Mouse (Mus musculus) kidney, adult 2 months (tissue): ENCODE measurements at regions not wholly inside any gene's neighbourhood (a gene's known extent, or its start where the extent isn't known, plus 50 kb on each side); places are given as distances from the start of the nearest gene placed in this dataset.

ENCODE experiments used
- DNase-seq: peaks from one replicate; pipeline ENCODE4 v3.0.0; 2021
- H3K27ac ChIP-seq: fragments of 200-500 bp; 2 replicates; pipeline ENCODE4 v1.5.1; 2012; ENCODE audit warnings: low read depth, low read length, control low read depth, inconsistent platforms; ENCODE audit not compliant: insufficient read depth
- H3K27me3 ChIP-seq: fragments of 200-500 bp; replicated peaks from 2 replicates; pipeline ENCODE4 v1.6.1; 2012; ENCODE audit warnings: mild to moderate bottlenecking, moderate library complexity, low read length, inconsistent platforms; ENCODE audit not compliant: control insufficient read depth, insufficient read depth
- H3K36me3 ChIP-seq: fragments of 200-500 bp; 2 replicates; pipeline ENCODE4 v1.6.1; 2012; ENCODE audit warnings: mild to moderate bottlenecking, moderate library complexity, low read length, inconsistent platforms; ENCODE audit not compliant: control insufficient read depth, insufficient read depth
- H3K4me1 ChIP-seq: fragments of 200-500 bp; 2 replicates; pipeline ENCODE4 v1.6.1; 2011; ENCODE audit warnings: low read length; ENCODE audit not compliant: control insufficient read depth, insufficient read depth
- H3K4me3 ChIP-seq: fragments of 200-500 bp; 2 replicates; pipeline ENCODE4 v1.5.1; 2011; ENCODE audit warnings: mild to moderate bottlenecking, low read depth, low read length, control low read depth; ENCODE audit not compliant: insufficient read depth
- CTCF ChIP-seq: fragments of 200-500 bp; conservative IDR thresholded peaks from 2 replicates; pipeline ENCODE4 v1.5.1; 2011; ENCODE audit warnings: low read depth, mild to moderate bottlenecking, control low read depth, low read length, moderate library complexity, mixed read lengths; ENCODE audit not compliant: insufficient read depth, insufficient read length
- POLR2A ChIP-seq: fragments of 200-500 bp; IDR thresholded peaks from one replicate; pipeline ENCODE4 v1.6.1; 2011; ENCODE audit warnings: low read depth, low read length, control low read depth
- WGBS: fragments of 180-500 bp; shearing (Covaris S2); methylation state at CpG from one replicate; pipeline ENCODE4 v1.1.7; 2018; 5-methylcytosine and 5-hydroxymethylcytosine counted together

DNA sequence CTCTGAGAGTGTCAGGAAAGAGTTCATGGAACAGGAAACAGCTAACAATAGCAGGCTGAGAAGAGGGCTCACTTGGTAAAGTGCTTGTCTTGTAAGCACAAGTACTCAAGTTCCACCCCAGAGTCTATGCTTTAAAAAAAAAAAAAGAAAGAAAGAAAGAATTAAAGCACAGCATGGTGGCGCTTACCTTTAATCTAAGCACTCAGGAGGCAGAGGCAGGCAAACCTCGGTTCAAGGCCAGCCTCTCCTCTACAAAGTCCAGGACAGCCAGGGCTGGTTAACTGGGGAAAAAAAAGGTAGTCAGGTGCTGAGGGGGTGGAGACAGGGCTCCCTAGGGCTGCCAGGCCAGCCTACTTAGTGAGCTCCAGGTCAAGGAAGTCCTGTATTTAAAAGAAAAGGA lies 119.1 kb downstream of the Tbx4 start:
- Histone ChIP-seq H3K27me3 (no peaks in the 10 kb centered on the region), H3K4me3 (no peak overlapping the region), H3K27ac (no peak overlapping the region), H3K4me1 (no peaks in the 10 kb centered on the region), H3K36me3 (no peaks in the 10 kb centered on the region)
- WGBS, result 86% methylated on average over 2 of the region's 2 CpGs
- no peak for DNase-seq
- TF ChIP-seq POLR2A (no peak), CTCF (no peak)

DNA sequence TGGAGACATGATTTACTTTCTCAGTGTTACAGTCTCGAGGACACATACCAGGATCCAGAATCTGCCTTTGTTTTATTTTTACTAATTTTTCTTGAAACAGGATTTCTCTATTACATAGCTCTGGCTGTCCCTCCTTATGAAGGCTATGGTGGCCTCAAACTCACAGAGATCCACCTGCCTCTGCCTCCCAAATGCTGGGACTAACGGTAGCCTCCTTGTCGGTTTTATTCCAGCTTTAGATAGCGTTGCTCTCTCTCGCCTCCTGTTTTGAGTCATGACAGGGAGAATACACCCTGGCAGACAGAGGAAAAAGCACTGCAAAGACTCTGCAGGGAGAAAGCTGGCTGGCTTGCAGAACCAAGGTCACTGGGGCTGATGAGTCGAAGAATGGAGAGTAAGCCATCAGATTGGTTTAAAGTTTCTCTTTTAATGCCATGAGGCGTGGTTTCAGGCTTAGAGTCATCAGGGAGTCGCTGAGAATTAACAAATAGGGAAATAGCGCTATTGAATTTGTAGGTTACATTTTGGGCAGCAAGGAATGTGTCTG lies 119.8 kb downstream of the Tbx4 start:
- H3K4me1 ChIP-seq, result no peaks in the 10 kb centered on the region
- H3K36me3 ChIP-seq, result no peaks in the 10 kb centered on the region
- TF ChIP-seq CTCF (no peak), POLR2A (no peak)
- H3K27me3 ChIP-seq, result no peaks in the 10 kb centered on the region
- no peak overlapping the region for H3K27ac ChIP-seq
- 84% methylated on average over 9 of the region's 9 CpGs for WGBS
- no peak for DNase-seq
- H3K4me3 ChIP-seq, result no peak overlapping the region

DNA sequence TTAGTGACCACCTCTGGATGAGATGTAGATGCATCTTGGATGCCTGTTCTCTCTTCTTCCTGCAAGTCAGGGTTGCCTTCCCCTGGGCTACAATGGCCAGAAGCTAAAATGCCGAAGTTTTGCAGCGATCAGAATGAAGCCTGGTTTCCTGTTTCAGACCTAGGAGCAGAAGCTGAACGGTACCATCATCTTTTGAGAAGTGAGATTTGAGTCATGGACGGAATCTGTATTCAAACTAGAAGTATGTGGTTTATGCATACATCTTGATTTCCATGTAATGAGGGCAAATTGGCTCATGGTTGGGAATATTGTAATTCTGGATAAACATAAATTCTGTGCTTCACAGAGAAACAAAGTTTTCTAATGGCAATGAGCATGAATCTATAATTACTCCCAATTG lies 120.6 kb downstream of the Tbx4 start:
- no peak overlapping the region for H3K27ac ChIP-seq
- 86% methylated on average over 4 of the region's 4 CpGs for WGBS
- no peaks in the 10 kb centered on the region for H3K36me3 ChIP-seq
- no peaks in the 10 kb centered on the region for H3K27me3 ChIP-seq
- DNase-seq, result no peak
- H3K4me1 ChIP-seq, result no peaks in the 10 kb centered on the region
- no peak overlapping the region for H3K4me3 ChIP-seq
- TF ChIP-seq POLR2A (no peak), CTCF (no peak)
